Mouse (Mus musculus) stomach, postnatal 0 days (tissue): ENCODE measurements around the gene Tnrc18.

Experiments
- CTCF ChIP-seq: IDR thresholded peaks from 2 replicates; pipeline ENCODE4 v1.5.1; 2016; ENCODE audit warnings: antibody characterized with exemption, low read depth, mild to moderate bottlenecking, moderate library complexity
- EP300 ChIP-seq: optimal IDR thresholded peaks from 2 replicates; pipeline ENCODE3; 2016; ENCODE audit warnings: antibody characterized with exemption

DNA sequence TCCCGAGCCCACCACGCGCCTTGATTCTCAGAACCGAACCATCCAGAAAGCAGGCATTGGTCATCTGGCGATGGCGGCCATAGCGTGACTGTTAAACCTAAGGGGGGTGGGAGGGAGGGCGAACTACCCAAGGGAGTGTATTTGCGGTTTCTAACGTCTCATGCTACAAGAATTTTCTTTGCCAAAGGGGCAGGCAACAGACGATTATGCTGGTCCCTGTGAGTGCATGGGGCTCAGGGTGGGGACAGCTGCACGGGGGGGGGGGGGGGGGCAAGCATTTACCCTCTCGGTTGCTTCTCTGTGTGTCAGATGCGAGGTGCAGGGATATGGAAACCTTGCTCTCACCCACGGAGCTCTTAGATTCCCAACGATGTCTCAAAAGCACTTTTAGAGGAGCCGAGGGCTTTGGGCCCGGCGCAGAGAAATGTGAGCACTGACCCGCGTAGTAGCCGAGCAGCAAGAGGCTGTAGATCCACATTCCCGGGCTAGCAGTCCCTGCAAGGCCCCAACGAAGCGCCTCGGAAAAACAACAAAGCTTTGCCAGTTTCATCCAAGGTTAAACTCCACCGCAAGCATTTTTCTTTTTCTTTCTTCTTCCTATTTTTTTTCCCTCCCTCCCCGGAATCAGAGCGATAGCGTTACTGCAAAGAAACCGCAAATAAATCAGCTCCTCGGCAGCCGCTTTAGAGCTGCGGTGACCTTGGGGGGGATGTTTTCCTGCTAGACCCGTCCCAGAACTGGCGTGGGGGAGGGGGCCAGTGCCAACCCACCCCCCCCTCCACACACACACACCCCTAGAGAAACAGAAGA is 5.0 kb upstream of the Tnrc18 start:
- TF ChIP-seq EP300 (no peak), CTCF (no peak)
